Mouse (Mus musculus): Measurements from ENCODE around the gene Ippk.

Gene Ippk

DNA sequence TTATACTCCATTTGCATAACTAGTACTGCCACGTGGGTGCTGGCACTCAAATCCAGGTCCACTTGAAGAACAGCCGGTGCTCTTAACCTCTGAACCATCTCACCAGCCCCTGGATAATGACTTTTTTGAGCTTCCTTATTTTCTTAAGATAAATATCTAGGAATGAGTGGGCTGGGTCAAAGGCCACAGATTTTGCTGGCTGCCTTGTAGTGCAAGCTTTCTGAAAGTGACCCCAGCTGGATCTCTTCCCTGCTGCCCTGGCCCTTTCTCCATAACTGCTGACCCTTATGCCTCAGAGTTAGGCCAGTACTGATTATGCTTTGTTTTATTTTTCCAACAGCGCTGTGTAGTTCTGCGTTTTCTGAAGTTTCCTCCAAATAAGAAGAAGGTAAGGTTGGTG lies 9.5 kb downstream of the Ippk start:
- no peak for DNase-seq (ENCODE audit: inconsistent ontology term)

DNA sequence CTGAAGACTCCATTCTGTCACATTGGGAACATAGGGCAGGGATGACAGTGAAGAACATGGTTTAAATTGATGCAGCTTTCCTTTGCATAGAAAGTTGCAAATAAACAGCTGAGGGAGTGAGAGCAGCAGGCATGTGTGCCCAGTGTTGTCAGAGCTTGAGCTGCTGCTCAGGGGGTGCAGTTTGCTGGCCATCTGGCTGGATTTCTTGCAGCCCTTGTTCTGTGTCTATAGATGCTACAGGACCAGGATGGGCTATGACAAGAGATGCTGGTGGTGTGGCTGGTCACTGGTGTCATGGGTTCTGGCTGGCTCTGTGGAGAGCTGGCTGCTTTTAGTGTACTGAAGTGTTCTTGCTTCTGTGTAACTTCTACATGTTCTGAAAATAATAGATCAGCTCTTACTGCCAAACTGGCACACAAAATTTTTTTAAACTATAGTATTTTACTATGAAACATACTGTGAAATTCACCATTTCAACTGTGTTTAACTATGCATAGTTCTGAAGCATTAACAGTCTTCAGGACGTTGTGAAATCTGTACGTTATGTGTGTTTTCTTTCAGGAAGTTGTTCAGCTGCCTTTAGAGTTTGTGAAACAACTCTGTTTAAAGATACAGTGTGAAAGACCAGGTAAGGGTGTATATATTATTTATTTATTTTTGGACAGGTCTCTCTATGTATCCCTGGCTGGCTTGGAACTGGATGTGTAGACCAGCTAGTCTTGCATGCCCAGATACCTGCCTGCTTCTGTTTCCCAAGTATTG lies 12.4 kb downstream of the Ippk start:
- no peak for DNase-seq (ENCODE audit: inconsistent ontology term)

DNA sequence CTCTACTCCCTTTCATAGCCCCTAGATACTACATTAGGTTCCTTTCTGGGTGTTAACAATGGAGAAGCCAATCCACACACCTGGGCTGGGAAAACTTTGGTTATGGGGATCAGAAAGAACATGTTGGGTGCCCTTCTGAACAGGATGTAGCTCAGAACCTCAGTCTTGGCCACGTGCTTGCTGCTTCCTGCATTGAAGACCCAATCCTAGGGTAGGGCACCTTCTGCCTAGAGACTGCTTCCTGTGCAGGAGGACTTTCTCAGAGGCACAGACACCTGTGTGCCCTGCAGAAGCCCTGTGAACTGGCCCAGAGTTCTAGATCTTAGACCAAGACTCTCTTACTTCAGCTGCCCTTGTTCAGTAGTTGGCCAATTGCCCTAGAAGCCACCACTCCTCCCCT lies 14.7 kb downstream of the Ippk start:
- no peak for DNase-seq (ENCODE audit: inconsistent ontology term)

DNA sequence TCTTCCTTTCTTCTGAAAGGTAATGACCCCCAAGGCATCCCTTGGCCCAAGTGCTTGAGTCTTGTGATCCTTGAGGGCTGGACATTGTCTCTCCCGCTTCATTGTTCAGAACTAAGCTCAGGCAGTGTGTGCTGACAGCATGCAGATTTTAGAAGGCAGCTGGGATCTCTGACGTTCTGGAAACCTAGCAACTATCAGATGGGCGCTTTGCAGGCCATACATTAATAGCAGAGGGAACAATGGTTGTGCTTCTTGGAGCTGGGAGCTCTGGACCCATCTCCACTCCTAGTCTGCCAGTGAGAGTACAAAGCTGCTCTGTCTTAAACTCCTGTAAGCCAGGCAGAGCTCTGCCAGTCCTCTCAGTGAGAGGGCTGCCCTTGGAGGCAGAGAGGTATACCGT lies 15.1 kb downstream of the Ippk start:
- no peak for DNase-seq (ENCODE audit: inconsistent ontology term)

DNA sequence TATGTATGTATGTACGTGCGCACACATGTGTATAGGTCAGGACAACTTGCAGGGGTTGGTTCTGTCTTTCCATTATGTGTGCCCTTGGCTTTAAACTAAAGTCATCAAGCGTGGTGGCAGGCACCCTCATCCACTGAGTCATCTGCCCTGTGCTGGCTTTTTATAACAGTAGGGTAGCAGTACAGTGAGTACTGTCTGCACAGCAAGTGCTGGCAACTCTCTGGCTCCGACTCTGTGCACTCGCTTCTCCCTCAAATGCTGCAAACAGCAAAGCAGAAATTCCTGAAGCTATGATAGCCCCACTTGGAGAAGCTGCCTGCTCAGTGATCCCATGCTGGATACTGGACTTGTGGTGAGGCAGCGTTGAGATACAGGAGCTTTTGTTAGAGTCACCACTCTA lies 23.4 kb downstream of the Ippk start:
- DNase-seq (ENCODE audit: inconsistent ontology term), result peak; percentile 9

DNA sequence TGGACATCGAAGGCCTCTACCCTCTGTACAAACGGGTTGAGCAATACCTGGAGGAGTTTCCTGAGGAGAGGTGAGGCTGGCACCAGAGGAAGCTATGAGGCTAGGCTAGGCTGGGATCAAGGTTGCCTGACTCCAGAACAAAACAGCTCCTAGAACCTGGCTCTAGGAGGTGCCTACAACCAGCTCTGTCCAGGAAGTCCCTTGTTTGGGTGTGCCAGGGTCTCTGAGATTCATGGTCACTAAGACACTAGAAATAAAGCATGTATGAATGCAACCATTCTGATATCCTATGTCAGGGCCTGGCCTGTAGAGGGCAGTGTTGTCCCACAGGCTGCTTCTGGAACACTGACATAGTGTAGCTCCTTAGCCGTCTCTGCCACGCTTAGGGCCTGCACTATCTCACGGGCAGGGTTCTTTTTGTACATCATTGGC lies 28.3 kb downstream of the Ippk start:
- peak; percentile 60 for DNase-seq (ENCODE audit: inconsistent ontology term)

DNA sequence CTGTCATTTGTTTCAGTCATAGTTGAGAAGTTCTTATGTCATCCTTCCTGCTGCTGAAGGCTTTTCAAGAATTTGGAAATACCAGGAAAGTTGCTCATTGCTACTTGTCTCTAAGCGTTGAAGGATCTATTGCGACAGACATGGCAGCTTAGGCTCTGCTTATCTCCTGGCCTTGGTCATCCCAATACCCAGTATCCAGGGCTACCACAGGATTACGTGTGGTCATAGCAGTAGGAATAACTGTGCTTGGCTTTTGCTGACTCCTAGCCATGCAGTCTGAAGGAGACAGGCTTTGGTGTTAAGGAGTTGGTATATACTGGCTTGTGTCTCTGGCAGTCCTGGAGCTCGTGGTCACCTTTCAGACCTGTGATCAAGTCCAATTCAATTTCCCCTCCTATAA lies 39.2 kb downstream of the Ippk start:
- peak; percentile 27 for DNase-seq (ENCODE audit: inconsistent ontology term)

DNA sequence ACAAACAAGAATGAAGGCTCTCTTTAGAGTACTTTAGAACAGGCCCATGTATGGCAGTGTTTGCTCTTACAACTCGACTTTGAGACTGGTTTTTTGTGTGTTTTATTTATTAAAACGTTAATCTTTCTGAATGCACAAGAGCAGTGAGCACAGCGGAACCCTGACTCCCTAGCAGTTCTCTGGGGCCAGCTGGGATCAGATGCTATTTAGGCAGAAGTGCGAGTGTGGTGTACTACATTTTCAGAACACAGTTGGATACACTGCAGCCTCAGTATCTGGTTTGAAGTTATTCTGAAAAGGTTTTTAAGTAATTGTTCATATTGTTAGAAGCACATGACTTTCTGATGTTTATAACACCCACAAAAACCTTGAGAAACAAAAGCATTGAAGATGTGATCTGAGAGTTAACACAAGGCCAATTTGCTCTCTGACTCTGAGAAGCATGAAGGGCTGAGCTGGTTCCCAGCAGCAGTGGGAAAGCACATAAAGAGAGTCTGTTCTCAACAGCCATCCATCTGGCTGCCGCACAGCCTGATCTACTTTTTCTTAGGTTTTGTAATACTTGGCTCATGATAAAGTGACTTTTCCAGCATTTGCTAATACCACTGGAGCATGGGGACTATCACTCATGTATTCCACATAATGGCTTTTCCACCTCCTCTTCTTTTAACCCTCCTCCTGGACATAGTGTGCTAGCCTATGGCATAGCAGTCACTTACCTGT lies 39.8 kb downstream of the Ippk start:
- DNase-seq (ENCODE audit: inconsistent ontology term), result peak; percentile 19

DNA sequence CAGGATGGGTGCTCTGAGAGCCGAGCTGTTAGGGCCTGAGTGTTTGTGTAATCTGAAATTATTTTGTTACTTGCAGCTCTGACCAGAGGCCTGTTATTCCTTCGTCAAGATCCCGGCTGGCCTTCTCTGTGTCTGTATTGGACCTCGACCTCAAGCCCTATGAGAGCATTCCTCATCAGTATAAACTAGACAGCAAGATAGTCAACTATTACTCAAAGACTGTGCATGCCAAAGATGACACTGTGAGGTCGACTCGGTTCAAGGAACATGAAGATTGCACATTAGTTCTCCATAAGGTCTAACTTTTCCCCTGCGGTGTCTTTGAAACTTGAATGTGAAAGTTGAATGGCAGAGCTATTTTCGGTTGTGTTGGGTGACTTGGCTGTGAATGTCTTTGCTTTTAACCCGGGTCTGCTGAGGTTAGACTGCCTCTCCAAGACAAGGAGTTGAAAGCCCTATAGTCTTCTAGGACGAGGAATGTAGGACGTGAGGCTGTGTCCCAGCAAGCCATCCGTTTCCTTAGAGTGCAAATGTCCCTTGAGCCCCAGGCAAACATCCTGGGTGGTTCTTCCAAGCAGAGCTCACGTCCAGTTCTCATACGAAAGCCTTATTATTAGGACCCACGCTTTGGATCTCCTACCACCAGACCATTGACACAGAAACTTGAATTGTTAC lies 40.5 kb downstream of the Ippk start:
- peak; percentile 57 for DNase-seq (ENCODE audit: inconsistent ontology term)

DNA sequence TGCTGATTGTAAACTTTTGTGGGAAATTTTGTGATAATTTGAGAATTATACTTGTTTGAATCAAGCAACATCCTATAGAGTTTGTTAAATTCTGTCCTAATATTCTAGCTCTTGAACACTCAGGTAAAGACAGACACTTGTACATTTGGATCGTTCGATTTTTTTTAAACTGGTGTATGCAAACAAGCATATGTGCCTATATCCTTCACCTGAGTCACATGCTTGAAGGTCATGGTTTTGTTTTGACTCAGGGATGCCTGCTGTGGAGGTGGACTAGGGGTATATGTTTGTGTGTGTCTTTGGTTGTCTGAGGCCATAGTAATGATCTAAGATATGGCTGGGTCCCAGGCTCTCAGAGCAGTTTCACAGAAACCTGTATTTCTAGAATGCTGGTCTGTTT lies 41.9 kb downstream of the Ippk start:
- DNase-seq (ENCODE audit: inconsistent ontology term), result no peak

DNA sequence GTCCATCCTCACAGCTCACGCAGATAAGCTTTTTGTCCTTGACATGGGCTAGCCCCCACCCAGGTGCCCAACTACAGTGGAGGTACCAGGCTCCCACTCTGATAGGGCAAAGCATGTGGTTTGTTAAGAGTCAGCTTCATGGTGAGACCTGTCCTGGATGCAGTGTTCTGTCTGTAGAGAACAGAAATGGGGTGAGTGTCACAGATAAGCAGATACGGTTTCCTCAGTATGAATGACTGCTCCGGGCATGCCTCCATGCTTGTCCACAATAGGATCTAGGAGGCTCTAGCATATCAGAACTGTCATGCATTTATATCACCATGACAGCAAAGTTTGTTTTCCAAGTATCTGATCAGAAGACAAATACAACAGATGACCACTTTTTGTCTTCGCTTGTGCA lies 44.8 kb downstream of the Ippk start:
- DNase-seq (ENCODE audit: inconsistent ontology term), result no peak

DNA sequence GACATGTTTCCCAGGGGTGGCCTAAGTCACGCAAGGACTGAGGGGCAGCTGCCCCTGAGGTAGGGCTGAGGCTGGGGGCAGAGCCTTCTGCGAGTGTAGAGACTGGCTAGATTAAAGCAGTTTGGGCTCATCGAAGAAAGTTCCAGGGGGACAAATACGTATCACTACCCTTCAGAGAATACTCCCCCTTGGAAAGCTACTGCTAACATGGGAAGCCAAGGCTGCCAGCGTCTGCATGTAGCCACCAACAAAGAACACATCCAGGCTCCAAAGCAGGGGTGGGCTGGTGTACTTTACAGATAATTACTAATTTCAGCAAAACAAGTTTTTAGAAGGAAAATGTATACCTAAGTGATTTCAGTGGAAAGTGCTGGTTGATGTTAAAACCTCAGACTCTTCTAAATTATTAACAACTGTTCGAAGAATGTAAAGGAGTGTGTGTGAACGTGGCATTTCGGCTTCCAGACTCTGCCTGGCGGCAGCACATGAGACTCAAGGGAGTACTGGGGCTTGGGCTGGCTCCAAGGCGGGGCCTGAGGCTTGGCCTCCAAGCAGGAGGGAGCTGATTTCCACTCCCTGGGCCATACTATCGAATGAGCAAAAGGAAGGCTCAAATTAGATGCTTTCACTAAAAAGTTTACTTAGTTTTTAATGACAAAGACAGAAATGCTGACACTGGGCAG lies 45.5 kb downstream of the Ippk start:
- no peak for DNase-seq (ENCODE audit: inconsistent ontology term)

DNA sequence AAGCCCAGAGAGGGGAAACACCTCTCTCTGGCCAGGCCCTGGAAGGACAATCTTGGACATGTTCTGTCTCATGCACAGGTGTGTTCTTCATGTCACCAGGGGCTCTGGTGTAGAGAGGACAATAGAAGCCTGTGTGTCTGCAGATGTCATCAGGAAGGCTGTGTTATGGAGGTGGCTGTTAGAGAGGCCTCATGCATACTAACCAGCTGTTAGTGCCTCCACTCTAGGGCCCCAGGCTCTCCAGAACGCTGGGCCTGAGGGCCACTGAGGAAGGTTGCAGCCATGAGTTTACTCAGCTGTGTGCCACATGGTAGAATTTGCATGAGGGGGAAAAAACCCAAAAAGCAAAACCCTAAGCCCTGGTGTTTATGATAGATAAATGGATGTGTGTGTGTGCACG lies 46.5 kb downstream of the Ippk start:
- DNase-seq (ENCODE audit: inconsistent ontology term), result no peak

DNA sequence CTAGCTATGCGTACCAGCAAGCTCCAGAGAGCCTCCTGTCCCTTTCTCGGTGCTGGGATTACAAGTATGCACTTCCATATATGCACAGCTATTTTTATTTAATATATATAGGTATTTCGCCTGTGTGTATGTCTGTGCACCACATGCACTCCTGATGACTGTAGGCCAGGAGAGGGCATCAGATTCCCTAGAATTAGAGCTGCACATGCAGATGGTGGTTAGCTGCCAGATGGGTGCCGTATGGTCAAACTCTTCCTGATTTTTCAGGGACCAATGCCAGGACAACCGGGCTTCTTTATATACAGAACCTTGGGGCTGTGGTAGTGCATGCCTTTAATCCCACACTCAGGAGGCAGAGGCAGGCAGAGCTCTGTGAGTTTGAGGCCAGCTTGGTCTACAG lies 48.0 kb downstream of the Ippk start:
- DNase-seq (ENCODE audit: inconsistent ontology term), result no peak

DNA sequence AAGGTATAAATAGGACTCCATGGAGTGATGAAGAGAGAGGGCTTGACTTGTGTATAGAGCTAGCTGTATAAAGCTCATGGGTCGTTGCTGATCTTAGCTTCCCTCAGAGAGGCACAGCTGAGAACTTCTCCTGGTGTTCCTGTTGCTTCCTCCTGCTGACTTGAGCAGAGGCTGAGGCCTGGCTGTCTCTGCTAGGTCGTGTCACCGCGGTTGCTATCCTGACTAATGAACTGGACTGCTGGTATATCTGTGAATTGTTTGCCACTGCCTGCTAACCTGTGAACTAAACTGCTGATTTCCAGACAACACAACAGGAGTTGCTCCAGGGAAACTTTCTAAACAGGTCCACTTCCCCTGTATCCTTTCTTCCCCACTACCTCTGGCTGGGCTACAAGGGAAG lies 49.3 kb downstream of the Ippk start:
- DNase-seq (ENCODE audit: inconsistent ontology term), result no peak

DNA sequence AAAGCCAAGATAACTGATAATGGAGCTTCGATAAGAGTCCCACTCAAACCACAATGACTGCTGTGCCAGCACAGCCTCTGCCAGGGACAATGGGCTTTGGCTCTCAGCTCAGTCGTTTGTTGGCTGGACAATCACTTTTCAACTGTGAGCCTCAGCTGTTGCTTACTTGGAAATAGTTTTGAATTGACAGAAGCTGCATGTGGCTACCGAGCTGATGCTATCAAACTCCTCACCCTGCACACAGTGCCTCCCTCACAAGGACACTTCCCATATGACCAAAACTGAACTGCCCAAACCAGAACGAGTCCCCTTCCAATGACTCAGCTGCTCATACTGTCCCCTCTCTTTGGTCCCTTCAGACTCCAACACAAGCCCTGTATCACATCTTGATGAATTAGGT lies 49.8 kb downstream of the Ippk start:
- peak; percentile 63 for DNase-seq (ENCODE audit: inconsistent ontology term)

DNA sequence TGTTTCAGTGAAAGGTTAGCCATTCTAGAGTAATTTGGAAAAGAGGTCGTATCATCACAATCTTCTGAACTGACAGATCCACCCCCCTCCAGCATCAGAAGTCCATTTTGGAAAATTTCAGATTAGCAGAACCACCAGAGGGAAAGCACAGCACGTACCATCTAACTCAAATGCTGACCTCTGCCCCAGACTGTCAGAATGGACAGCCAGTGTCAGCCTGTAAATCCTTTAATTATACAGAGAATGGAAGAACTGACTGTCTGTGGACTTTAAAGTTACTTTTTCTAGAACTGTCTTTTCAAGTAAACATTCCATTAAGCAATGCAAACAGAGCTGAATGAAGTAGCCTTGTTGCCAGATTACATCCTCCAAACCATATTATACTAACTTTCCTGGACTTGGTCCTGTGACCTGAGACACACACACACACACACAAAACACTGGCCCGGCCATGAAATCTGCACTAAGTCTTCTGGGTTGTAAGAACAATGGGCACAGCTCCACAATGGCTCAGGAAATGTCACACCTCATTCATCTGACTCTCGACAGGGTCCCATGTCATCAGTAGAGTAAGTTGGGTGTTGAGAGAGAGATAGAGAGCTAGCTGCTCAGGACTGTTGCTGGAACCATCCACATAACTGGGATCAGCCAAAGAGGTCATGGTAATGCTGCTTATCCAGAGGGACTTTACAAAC lies 51.1 kb downstream of the Ippk start:
- no peak for DNase-seq (ENCODE audit: inconsistent ontology term)

DNA sequence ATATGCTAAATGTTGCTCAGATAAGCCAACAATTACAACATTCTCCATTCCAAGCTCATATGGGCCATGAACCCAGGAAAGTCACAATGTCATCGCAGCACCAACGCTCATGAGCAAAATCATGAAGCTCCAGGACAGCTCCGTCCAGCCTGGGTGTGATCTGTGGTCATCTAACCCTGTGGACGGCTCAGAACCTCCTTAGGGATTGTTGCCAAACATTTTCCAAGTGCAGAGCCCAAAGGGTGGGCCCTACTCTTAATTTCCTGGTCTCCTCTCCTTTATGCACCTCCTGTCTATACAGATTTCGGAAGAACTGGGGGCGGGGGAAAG lies 51.6 kb downstream of the Ippk start:
- DNase-seq (ENCODE audit: inconsistent ontology term), result no peak

DNA sequence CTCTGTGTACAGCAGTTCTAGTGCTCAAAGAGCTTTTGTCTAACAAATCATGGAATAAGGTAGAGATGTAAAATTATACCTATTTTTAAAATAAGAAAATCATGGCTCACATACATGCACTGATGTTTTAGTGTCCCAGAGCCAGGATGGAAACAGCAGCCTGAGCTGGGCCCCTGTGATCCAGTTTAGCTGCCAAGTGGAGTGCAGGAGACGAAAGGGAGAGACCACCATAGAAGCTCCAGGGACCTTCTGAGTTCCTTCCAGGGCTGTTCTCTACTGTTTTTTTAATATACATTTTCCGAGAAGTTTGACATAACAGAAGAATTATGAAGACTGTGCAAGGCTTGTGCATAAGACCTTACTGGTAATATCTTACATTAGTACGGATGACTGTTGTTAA lies 56.8 kb downstream of the Ippk start:
- no peak for DNase-seq (ENCODE audit: inconsistent ontology term)

DNA sequence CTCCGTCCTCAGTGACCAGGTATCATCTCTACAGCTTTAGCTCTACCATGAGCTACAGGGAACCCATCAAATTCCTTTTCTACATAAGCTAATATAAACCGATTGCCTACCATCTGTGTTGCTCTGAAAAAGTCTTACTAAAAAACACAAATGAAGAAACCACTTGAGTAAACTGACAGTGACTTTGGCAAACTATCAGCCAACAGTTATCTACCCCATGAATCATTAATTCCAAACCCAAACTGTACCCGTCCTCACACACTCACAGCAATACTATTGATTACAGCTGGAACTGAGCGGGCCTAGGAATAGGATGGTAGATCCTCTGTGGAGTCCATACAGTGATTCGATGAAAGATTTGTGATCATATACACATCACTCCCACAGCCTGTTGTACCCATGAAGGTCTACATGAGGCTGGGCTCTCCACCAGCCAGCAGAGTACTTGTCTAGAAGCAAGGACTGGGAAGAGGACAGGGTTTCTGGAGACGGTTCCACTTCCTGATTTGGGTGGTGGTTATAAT lies 57.9 kb downstream of the Ippk start:
- DNase-seq (ENCODE audit: inconsistent ontology term), result no peak

DNA sequence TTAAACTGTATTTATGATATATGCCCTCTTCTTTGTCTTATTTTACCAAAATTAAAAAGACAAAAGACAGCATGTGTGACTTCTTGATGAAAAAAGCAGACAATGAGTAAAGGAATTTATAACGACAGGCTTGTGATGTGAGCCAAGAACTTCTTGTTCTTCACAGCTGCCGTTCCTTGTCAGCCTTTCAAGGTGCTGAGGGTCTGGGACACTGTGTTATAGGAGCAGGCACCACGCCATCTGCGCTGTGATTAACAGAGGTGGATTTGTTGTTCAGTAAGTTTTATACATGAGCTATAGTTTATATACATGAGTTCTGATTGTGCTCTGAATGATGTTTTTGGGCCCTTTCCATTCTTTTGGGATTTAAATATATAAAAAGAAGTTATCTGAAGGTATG lies 58.4 kb downstream of the Ippk start:
- DNase-seq (ENCODE audit: inconsistent ontology term), result no peak

DNA sequence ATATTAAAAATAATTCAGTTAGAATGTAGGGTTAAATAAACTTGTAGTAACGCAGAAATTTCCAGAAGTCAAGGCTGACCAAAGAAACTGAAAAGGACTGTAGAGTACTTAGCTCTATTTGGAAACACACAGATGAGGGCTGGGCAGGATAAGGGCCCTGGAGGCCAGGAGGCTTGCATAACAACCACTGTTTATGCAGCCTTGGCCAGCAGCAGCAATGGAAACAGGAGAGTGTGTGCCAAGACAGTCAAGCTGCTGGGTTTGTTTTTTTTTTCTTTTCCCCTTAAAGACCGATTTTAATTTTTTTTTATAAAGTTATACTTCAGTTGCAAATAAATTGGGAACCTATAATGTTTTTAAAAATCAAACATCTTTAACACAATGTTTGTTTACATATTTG lies 59.0 kb downstream of the Ippk start:
- DNase-seq (ENCODE audit: inconsistent ontology term), result peak; percentile 60
